Mouse (Mus musculus) neural tube, embryonic 13.5 days (tissue): ENCODE measurements around the gene Cux2. TPM values are rescaled to one million over a fixed set of nuclear protein-coding genes. Genes with fewer than 3 reads are reported as not detected.

Experiments
- ATAC-seq: fragments of 200-750 bp; cut with Nextera tagmentation; 2 replicates; pipeline ENCODE4 v1.8.0; 2017; ENCODE audit warnings: low read depth, mild to moderate bottlenecking, moderate TSS enrichment, moderate library complexity
- H3K27ac ChIP-seq: fragments of 300-500 bp; sonication (generic); replicated peaks from 2 replicates; pipeline ENCODE4 v1.5.1; 2015; ENCODE audit warnings: moderate library complexity, mild to moderate bottlenecking, inconsistent platforms
- H3K27me3 ChIP-seq: fragments of 300-500 bp; sonication (generic); 2 replicates; pipeline ENCODE4 v1.6.1; 2015; ENCODE audit warnings: mild to moderate bottlenecking, inconsistent platforms
- H3K36me3 ChIP-seq: fragments of 300-500 bp; sonication (generic); 2 replicates; pipeline ENCODE4 v1.6.1; 2015; ENCODE audit warnings: mild to moderate bottlenecking, inconsistent platforms
- H3K4me1 ChIP-seq: fragments of 300-500 bp; sonication (generic); replicated peaks from 2 replicates; pipeline ENCODE4 v1.6.1; 2015; ENCODE audit warnings: inconsistent platforms
- H3K4me2 ChIP-seq: fragments of 300-500 bp; sonication (generic); 2 replicates; pipeline ENCODE4 v1.6.1; 2015; ENCODE audit warnings: inconsistent platforms, mild to moderate bottlenecking, moderate library complexity
- H3K4me3 ChIP-seq: fragments of 300-500 bp; sonication (generic); 2 replicates; pipeline ENCODE4 v1.5.1; 2015; ENCODE audit warnings: mild to moderate bottlenecking, inconsistent platforms
- H3K9ac ChIP-seq: fragments of 300-500 bp; sonication (generic); 2 replicates; pipeline ENCODE4 v1.6.1; 2015; ENCODE audit warnings: moderate library complexity, mild to moderate bottlenecking, inconsistent platforms
- H3K9me3 ChIP-seq: fragments of 300-500 bp; sonication (generic); 2 replicates; pipeline ENCODE4 v1.6.1; 2016; ENCODE audit warnings: inconsistent platforms
- WGBS: fragments of 180-500 bp; shearing (Covaris S2); methylation state at CpG from one replicate; pipeline ENCODE4 v1.1.7; 2015; 5-methylcytosine and 5-hydroxymethylcytosine counted together
- polyA plus RNA-seq: library from polyadenylated mRNA; unstranded; fragments of >200 nt; fragmentation: Nextera tagmentation; extraction: Ambion mirVana; gene quantifications from 2 replicates; pipeline ENCODE4 v1.2.1, GENCODE M21; 2015

The Cux2 gene
- polyA plus RNA-seq, 1 experiment from 2014 or later = 28.5 TPM

- Histone ChIP-seq H3K27me3 (0 out of 2 replicates have a peak, but pooled peaks cover 3% of the 10 kb centered on the region), H3K9me3 (0 out of 2 replicates have a peak, but pooled peaks cover 5% of the 10 kb centered on the region), H3K9ac (no peak overlapping the region), H3K36me3 (no peaks in the 10 kb centered on the region), H3K4me3 (no peak overlapping the region), H3K27ac (no peak overlapping the region), H3K4me2 (no peak overlapping the region), H3K4me1 (peaks cover 49% of the 10 kb centered on the region)
- no peak for ATAC-seq
- WGBS = 70% methylated on average over 6 of the region's 6 CpGs
These were observed 7.7 kb upstream of the Cux2 start for GRCm38 (mm10) chr5:122057622-122058021.

- Histone ChIP-seq H3K4me1 (peaks cover 49% of the 10 kb centered on the region), H3K9me3 (0 out of 2 replicates have a peak, but pooled peaks cover 5% of the 10 kb centered on the region), H3K27ac (no peak overlapping the region), H3K27me3 (0 out of 2 replicates have a peak, but pooled peaks cover 6% of the 10 kb centered on the region), H3K4me3 (no peak overlapping the region), H3K36me3 (no peaks in the 10 kb centered on the region), H3K4me2 (no peak overlapping the region), H3K9ac (no peak overlapping the region)
- 73% methylated on average over 8 of the region's 8 CpGs for WGBS
- ATAC-seq = no peak
These were observed 6.7 kb upstream of the Cux2 start for GRCm38 (mm10) chr5:122056557-122056956.

- Histone ChIP-seq H3K4me3 (peak overlapping the region; percentile 14; the same call in 1 of the 2 replicates), H3K4me1 (peaks cover 49% of the 10 kb centered on the region), H3K27ac (peak overlapping the region; percentile 85), H3K4me2 (peak overlapping the region; percentile 48), H3K9ac (0 out of 2 replicates have a peak overlapping the region, but pooled peaks have one; percentile 60), H3K36me3 (no peaks in the 10 kb centered on the region), H3K27me3 (0 out of 2 replicates have a peak, but pooled peaks cover 6% of the 10 kb centered on the region), H3K9me3 (0 out of 2 replicates have a peak, but pooled peaks cover 5% of the 10 kb centered on the region)
- ATAC-seq = peak; percentile 41
- WGBS = 38% methylated on average over 13 of the region's 13 CpGs
These were observed 4.4 kb upstream of the Cux2 start for GRCm38 (mm10) chr5:122054130-122054843.

GRCm38 (mm10) chr5:122053587-122053986 lies 3.7 kb upstream of the Cux2 start:
- 0 out of 2 replicates have a peak, but pooled peaks cover 5% of the 10 kb centered on the region for H3K9me3 ChIP-seq
- no peaks in the 10 kb centered on the region for H3K36me3 ChIP-seq
- 0 out of 2 replicates have a peak, but pooled peaks cover 6% of the 10 kb centered on the region for H3K27me3 ChIP-seq
- 12% methylated on average over 15 of the region's 15 CpGs for WGBS
- no peak overlapping the region for H3K4me3 ChIP-seq
- ATAC-seq = no peak
- peak overlapping the region; percentile 60 for H3K9ac ChIP-seq
- H3K4me2 ChIP-seq = peak overlapping the region; percentile 30
- peak overlapping the region; percentile 85 for H3K27ac ChIP-seq
- peaks cover 56% of the 10 kb centered on the region for H3K4me1 ChIP-seq

- Histone ChIP-seq H3K4me1 (peaks cover 84% of the 10 kb centered on the region), H3K27me3 (0 out of 2 replicates have a peak, but pooled peaks cover 6% of the 10 kb centered on the region), H3K27ac (peak overlapping the region; percentile 98; the same call in 1 of the 2 replicates), H3K4me3 (peak overlapping the region; percentile 75), H3K9me3 (no peaks in the 10 kb centered on the region), H3K4me2 (peak overlapping the region; percentile 71), H3K9ac (0 out of 2 replicates have a peak overlapping the region, but pooled peaks have one; percentile 89), H3K36me3 (no peaks in the 10 kb centered on the region)
- WGBS = 7% methylated on average over 8 of the region's 8 CpGs
- ATAC-seq = no peak
These were observed 867 bp upstream of the Cux2 start for GRCm38 (mm10) chr5:122050832-122051105.

- under 1% methylated on average over 42 of the region's 43 CpGs for WGBS
- peaks cover 88% of the 10 kb centered on the region for H3K4me1 ChIP-seq
These were observed 262 bp downstream of the Cux2 start for GRCm38 (mm10) chr5:122049664-122050016.

GRCm38 (mm10) chr5:122048686-122049663 lies 927 bp downstream of the Cux2 start:
- peak overlapping the region; percentile 89 for H3K9ac ChIP-seq
- H3K27me3 ChIP-seq = 0 out of 2 replicates have a peak, but pooled peaks cover 6% of the 10 kb centered on the region
- ATAC-seq = peak; percentile 19; the same call in 1 of the 2 replicates
- under 1% methylated on average over 52 of the region's 52 CpGs for WGBS
- H3K4me2 ChIP-seq = peak overlapping the region; percentile 71
- no peaks in the 10 kb centered on the region for H3K36me3 ChIP-seq
- peak overlapping the region; percentile 98 for H3K27ac ChIP-seq
- H3K4me1 ChIP-seq = peaks cover 84% of the 10 kb centered on the region
- H3K9me3 ChIP-seq = no peaks in the 10 kb centered on the region
- H3K4me3 ChIP-seq = peak overlapping the region; percentile 75

More at GRCm38 (mm10) chr5:122049664-122050016, 262 bp downstream of the Cux2 start:
- Histone ChIP-seq H3K27ac (peak overlapping the region; percentile 98), H3K27me3 (0 out of 2 replicates have a peak, but pooled peaks cover 6% of the 10 kb centered on the region), H3K4me3 (peak overlapping the region; percentile 75), H3K9ac (peak overlapping the region; percentile 89), H3K9me3 (no peaks in the 10 kb centered on the region), H3K4me2 (peak overlapping the region; percentile 71), H3K36me3 (no peaks in the 10 kb centered on the region)
- peak; percentile 30; the same call in 1 of the 2 replicates for ATAC-seq

- peak overlapping the region; percentile 75 for H3K4me3 ChIP-seq
- peak overlapping the region; percentile 98 for H3K27ac ChIP-seq
- H3K36me3 ChIP-seq = no peaks in the 10 kb centered on the region
- peak overlapping the region; percentile 89 for H3K9ac ChIP-seq
- no peaks in the 10 kb centered on the region for H3K9me3 ChIP-seq
- peaks cover 82% of the 10 kb centered on the region for H3K4me1 ChIP-seq
- 1% methylated on average over 20 of the region's 20 CpGs for WGBS
- H3K4me2 ChIP-seq = peak overlapping the region; percentile 71
- 0 out of 2 replicates have a peak, but pooled peaks cover 6% of the 10 kb centered on the region for H3K27me3 ChIP-seq
- ATAC-seq = 0 out of 2 replicates have a peak, but pooled peaks have one; percentile 1
These were observed 1.6 kb downstream of the Cux2 start for GRCm38 (mm10) chr5:122048252-122048651.

- 0 out of 2 replicates have a peak, but pooled peaks cover 4% of the 10 kb centered on the region for H3K27me3 ChIP-seq
- 11% methylated on average over 5 of the region's 5 CpGs for WGBS
- peak; percentile 3; the same call in 1 of the 2 replicates for ATAC-seq
- H3K4me3 ChIP-seq = peak overlapping the region; percentile 75
- peaks cover 82% of the 10 kb centered on the region for H3K4me1 ChIP-seq
- H3K9me3 ChIP-seq = no peaks in the 10 kb centered on the region
- peak overlapping the region; percentile 98 for H3K27ac ChIP-seq
- peak overlapping the region; percentile 71 for H3K4me2 ChIP-seq
- peak overlapping the region; percentile 89 for H3K9ac ChIP-seq
- H3K36me3 ChIP-seq = no peaks in the 10 kb centered on the region
These were observed 2.1 kb downstream of the Cux2 start for GRCm38 (mm10) chr5:122047791-122048190.

- no peak for ATAC-seq
- Histone ChIP-seq H3K27ac (no peak overlapping the region), H3K27me3 (no peaks in the 10 kb centered on the region), H3K36me3 (no peaks in the 10 kb centered on the region), H3K4me3 (no peak overlapping the region), H3K9me3 (no peaks in the 10 kb centered on the region), H3K4me2 (no peak overlapping the region), H3K4me1 (peaks cover 76% of the 10 kb centered on the region), H3K9ac (no peak overlapping the region)
- WGBS = 86% methylated on average over 11 of the region's 11 CpGs
These were observed 6.3 kb downstream of the Cux2 start for GRCm38 (mm10) chr5:122043567-122043966.

- Histone ChIP-seq H3K9me3 (peaks cover 4% of the 10 kb centered on the region; the same call in 1 of the 2 replicates), H3K27me3 (no peaks in the 10 kb centered on the region), H3K9ac (no peak overlapping the region), H3K36me3 (peaks cover 22% of the 10 kb centered on the region), H3K4me1 (peaks cover 42% of the 10 kb centered on the region), H3K4me2 (no peak overlapping the region), H3K4me3 (no peak overlapping the region), H3K27ac (no peak overlapping the region)
- ATAC-seq = no peak
- WGBS = 67% methylated on average over 5 of the region's 5 CpGs
These were observed 14.6 kb downstream of the Cux2 start for GRCm38 (mm10) chr5:122035278-122035677.
